Mouse (Mus musculus) brain, embryonic 18.5 days (tissue): ENCODE measurements around the gene Dusp8.

Experiments used
- DNase-seq: peaks from one replicate; pipeline ENCODE4 v3.0.0-alpha.2; 2012; ENCODE audit warnings: low read depth, low spot score

The Dusp8 gene

GRCm38 (mm10) chr7:142055431-142055830 is 40.2 kb downstream of the Dusp8 start:
- no peak for DNase-seq

DNA sequence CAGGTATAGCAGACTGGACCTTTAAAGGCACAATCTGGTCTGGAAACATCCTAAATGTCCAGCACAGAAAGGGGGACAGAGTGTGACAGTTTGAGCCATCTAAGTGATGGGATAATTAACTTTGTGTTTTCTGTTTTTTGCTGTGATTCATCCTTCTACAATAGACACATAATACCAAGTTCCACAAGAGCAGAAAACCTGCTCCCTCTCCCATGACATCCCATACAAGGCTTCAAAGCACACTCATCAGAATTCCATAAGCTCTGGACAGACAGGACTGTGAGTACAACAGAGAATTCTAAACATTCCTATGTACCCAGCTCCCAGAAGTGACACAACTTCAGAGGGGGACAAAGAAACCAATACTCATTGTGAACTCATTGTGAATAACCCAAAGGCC is 45.1 kb downstream of the Dusp8 start:
- no peak for DNase-seq

- no peak for DNase-seq
Observed at GRCm38 (mm10) chr7:142045932-142046331, 49.7 kb downstream of the Dusp8 start.

- DNase-seq = no peak
Observed at GRCm38 (mm10) chr7:142045344-142045743, 50.3 kb downstream of the Dusp8 start.

GRCm38 (mm10) chr7:142040756-142041155 is 54.9 kb downstream of the Dusp8 start:
- no peak for DNase-seq

DNA sequence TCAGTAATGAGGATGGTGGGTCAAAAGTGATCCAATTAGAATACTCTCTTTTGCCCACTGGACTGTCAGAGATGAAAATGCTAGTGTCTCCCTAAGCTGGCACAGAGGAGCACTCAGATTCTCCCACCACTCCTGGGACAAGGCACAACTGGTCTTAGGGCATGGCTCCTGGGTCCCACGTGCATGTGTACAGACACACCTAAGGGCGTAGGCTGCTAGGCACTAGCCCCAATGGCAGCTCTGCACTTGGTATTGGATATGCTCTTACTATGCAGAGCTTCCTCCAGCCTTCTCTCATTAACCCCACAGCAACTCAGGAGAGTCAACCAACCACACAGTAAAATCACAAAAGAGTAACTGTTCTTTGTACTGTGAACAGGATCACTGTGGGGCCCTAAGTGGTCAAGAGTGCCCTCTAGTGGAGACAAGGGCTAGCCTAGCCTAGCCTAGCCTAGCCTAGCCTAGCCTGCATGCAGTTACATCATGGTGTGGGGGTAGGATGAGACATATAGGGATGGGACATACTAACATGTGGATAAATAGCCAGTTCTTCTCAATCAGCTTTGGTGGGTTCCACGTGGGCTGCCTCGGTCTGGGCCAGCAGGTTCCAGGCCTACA is 58.0 kb downstream of the Dusp8 start:
- no peak for DNase-seq

GRCm38 (mm10) chr7:142035048-142035811 is 60.4 kb downstream of the Dusp8 start:
- DNase-seq = no peak

- no peak for DNase-seq
Observed at GRCm38 (mm10) chr7:142034198-142034597, 61.4 kb downstream of the Dusp8 start.

DNA sequence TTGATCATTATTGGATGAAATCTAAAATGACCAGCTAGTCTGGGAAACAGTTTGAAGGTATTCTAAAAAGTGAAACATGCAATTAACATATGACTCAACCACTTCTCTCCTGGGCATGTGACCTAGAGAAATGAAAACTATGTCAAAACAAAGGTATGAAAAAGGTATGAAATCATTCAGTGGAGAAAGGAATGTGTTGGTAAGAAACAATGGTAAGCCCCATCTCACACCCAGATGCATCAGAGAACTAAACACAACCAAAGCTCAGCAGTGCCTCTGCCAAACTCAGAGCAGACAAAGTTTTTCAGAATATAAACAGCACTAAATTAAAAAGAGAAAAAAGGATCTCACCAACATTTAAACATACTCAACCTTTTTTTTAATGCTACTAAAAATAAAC is 65.6 kb downstream of the Dusp8 start:
- DNase-seq = no peak
